Mouse (Mus musculus): ENCODE results near the gene Egln2. TPM values are rescaled to one million over a fixed set of nuclear protein-coding genes. Genes with fewer than 3 reads are reported as not detected.

Egln2 gene
- 80.6 and 86.7 TPM in 2 replicates for polyA plus RNA-seq (2012; rRNA removed)

DNA sequence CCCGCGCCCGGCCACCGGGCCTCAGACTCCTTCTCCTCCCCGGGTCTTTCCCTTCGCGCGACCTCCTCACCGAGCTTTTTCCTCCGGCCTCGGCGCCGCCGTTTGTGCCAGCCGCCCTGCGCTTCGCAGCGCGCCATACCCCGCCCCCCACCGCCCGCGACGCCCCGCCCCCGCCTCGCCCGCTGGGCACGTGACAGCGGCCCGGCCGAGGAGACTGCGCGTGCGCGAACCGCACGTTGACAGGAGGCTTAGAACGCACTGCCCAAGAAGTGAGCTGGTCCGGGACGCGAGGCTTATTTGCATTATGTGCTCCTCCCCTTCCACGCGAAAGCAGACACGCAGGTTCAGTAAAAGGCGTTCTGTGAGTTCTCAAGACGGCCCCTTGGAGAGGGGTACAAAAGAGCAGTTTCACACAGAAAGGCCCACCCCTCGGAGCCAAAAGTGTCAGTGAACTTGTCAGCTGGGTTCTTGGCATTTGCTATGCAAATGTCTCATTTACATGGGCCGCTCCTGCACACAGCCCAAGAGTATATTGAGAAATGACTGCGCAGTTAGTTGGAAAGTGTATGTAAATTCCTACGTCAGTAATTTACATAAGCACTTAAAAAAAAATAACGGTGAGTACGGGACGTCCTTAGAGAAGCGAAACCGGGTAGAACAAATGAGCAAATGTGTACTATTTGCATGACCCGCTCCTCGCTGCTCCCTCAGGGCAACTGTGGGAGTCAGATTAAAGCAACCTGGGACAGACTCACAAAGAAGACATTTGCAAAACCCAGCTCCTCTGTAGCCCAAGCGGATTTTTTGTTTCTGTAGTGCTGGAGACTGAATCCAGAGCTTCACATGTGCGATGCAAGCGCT, at the start of gene Egln2:
Gene Egln2, minus strand, starts transcription at position 189 of the 861 bp plus-strand sequence.
- 2% methylated on average over 61 of the region's 61 CpGs for WGBS
- peak; percentile 83 for DNase-seq (ENCODE audit: low read depth, low spot score)

DNA sequence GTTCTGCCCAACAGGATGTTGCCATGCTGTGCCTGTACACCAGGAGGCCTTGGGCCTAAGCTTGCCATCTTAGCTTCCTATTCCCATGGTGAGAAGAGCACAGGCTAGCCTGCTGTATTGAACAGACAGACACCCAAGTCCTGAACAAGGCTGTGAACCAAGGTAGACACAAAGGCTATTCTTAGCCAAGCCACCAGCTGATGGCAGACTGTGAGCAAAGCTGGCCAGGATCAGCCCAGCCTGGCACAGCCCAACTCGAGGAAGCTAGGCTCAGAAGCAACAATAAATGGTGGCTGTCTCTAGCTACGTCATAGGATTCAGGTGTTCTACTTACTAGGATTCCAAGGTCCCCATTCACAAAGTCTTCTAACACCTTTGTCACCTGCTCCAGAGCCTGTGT, 46.0 kb upstream of the Egln2 start:
- DNase-seq (ENCODE audit: low read depth, low spot score) = no peak
- 80% methylated on average over 2 of the region's 2 CpGs for WGBS

DNA sequence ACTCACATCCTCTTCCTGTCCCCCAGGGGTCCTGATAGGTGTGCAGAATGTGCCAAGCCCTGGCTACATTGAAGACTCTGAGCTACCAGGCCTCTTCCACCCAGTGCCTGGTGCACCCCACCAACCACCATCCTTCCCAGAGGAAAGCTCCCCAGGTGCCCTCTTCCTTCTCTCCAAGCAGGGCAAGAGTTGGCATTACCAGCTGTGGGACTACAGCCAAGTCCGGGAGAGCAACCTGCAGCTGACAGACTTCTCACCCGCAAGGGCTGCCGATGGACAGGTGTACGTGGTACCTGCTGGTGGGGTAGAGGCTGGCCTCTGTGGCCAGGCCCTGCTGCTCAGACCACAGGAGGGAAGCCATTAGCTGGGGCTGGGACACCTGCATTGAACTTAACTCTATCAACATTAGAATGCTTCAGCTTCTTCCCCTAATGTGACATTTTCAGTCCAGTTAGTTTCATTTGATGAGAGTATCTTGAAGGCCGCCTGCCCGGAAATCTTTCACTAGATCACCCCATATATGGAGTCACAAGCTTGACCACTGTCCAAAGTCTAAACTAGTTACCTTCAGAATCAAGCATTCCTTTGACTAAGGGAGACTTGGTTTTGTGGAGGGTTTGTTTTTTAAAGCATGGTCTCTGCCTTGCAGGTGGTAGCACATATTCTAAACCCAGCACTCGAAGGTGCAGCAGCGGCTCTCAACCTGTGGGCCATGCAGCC, 37.3 kb upstream of the Egln2 start:
- WGBS = 88% methylated on average over 8 of the region's 8 CpGs
- no peak for DNase-seq (ENCODE audit: low read depth, low spot score)

DNA sequence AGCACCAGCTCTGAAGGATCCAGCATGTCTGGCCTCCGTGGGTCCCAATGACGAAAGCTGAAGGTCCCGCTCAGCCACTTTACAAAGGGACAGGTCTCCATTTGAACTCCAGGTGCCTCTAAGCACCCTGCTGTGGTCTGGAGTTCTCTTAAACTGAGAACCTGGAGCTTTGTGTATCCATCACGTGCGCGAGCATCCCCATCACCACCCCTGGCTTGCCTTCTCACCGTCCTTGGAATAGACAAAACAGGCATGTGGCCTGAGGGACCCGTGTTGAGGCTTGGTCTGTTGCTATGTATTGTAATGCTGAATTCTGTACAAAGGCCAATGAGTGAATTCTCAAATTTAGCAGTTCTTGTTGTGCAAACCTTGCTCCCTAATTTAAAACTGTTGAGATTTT, 32.2 kb upstream of the Egln2 start:
- WGBS = 92% methylated on average over 8 of the region's 8 CpGs
- no peak for DNase-seq (ENCODE audit: low read depth, low spot score)

DNA sequence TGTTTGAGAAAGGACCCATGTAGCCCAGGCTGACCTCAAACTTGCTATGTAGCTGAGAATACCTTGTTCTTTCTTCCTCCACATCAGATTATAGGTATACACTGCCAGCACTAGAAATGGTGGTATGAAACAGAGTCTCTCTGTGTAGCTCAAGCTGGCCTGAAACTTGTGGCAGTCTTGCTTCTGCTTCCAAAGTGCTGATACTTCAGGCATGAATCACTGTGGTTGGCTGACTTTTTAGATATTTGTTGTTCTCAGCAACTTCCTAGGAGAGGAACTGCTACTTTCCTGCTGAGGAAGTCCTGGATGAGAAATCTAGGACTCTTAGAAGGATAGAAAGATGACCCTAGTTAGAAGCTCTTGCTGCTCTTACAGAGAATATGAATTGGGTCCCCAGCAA, 31.8 kb upstream of the Egln2 start:
- no peak for DNase-seq (ENCODE audit: low read depth, low spot score)

DNA sequence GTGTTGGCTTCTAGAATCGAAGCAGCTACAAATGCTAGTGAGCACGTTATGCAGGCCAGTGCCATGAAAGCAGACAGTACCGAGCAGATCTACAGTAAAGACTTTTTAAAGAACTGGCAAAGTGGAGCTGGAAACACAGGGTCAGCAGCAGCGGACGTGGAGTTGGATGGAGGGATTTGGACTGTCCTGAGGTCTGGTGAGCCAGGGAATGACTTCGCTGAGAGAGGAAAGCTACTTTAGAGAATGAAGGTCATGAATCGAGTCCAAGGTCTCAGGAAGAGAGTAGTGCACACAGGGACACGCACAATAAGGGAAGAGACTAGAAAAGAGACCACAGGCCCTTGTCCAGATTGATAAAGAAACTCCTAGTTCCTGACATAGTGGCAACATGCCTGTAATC, 31.0 kb upstream of the Egln2 start:
- DNase-seq (ENCODE audit: low read depth, low spot score) = no peak
- WGBS = 87% methylated on average over 8 of the region's 8 CpGs

DNA sequence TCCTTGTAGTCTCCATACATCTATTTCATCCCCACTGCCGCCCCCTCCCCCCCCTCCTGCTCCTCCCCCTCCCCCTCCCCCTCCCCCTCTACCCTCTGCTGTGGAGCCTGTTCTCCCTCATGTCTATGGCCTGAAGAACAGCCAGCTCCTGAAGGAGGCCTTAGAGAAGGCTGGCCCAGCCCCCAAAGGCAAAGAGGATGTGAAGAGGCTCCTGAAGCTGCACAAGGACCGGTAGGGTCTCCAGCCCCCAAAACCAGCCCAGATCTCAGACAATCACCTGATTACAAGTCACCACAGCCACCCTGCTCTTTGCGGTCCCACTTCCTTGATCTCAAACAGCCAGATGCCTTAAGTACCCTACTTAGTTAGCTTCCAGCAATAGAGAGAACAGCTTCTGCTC, 30.5 kb upstream of the Egln2 start:
- WGBS = 85% methylated on average over 3 of the region's 3 CpGs
- DNase-seq (ENCODE audit: low read depth, low spot score) = no peak

DNA sequence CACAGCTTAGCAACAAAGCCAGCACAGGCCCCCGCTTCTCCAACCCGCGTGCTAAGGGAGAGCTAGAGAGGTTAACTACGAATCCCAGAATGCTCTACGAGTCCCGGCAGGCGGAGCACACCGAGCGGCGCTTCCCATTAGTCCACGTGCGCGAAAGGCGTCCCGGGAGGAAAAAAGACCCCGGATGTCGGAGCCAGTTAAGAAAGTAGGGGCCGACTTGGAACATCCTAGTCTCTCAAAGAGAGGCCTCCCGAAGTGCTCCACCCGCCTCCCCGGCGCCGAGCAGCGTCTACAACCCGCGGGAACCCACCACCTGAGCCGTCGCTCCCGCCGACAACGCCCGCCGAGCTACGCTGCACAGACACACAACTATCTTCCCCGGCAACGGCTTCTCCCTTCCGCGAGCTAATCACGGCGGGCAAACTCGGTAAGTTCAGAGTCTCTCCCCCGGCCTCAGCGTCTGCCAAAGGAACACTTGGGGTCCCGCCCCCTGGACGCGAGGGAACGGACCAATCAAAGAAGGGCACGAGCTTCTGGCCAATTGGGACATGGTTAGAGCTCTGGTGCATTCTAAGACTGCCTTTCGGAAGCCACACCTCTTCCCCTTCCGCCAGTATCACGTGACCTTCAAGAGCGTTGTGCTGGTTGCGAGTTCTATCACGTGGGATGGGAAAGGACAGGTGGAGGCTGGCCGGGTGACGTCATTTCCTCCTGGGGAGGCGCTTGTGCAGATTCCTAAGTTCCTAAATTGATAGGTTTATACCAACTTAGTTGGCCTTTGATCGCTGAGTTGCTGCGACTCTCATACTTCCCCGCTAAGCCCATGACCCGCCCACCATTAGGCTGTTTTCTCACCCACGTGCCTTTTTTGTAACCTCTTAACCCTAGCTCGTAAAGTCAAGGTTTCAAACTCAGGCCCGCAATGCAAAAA, 29.3 kb upstream of the Egln2 start, which contains the start of the genes BC024978 and Snrpa:
Gene BC024978, plus strand, starts transcription at position 101 of the 931 bp plus-strand sequence.
Gene Snrpa, minus strand, starts transcription at position 591 of the 931 bp plus-strand sequence.
- peak; percentile 100 for DNase-seq (ENCODE audit: low read depth, low spot score)
- under 1% methylated on average over 64 of the region's 64 CpGs for WGBS

DNA sequence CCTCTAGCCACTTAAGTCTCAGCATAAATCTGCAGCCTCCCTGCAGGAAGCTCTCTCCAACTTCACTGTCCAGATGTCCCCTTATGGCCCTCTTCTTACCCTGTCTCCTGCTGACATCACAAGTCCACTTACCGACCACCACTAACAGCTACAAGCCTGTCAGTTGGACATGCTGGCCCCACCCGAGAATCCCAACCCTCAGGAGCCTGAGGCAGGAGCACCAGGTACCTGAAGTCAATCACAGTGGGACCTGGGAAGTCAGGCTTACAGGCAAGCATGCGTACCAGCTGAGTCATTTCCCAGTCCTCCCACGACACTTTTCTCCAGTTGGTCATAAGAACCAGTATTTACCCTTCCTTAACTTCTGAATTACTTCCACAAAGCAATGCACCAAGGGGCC, 27.1 kb upstream of the Egln2 start:
- WGBS = 59% methylated on average over 4 of the region's 4 CpGs
- no peak for DNase-seq (ENCODE audit: low read depth, low spot score)

DNA sequence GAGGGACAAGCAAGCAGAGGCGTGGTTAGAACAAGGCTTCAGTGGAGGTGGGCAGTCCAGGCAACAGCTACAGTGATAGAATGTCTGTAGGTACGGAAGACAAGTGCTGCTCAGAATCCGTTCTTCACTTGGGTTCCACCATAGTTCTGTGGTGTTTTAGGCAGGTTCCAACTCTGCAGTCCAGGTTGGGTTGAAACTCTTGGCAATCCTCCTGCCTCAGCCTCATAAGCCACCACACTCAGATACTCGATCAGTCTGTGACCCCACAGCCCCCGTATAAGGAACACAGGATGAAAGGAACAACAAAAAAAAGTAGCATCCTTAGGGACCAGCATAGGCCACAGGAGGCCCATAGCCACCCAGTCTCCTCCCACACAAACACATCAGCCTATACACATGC, 25.8 kb upstream of the Egln2 start:
- no peak for DNase-seq (ENCODE audit: low read depth, low spot score)
- 93% methylated on average over 5 of the region's 5 CpGs for WGBS

DNA sequence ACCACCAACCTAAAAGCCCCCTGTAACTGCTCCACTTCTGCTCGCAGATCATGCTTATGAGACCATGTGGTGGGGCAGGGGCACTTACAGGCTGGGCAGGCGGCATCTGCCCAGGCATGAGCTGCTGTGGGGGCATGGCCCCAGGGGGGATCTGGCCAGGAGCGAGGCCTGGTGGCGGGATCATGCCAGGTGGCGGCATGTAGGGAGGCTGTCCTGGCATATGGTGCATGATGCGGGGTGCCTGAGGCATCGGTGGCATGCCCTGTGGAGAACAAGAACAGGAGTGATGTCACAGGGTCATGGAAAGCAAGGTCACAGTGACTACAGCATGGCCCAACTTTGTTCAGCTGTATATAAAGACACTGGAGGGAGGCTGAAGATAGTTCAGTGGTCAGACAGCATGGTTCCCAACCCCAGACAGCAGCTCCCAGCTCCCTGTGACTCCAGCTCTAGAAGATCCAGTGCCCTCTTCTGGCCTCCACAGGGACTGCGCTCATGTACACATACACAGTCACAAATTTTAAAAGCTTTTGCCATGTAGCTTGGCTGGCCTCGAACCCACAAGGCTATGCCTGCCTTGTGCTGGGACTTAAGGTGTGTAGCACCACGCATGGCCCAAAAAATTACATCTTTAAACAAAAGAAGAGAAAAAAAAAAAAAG, 22.8 kb upstream of the Egln2 start:
- WGBS = 97% methylated on average over 10 of the region's 10 CpGs
- no peak for DNase-seq (ENCODE audit: low read depth, low spot score)

DNA sequence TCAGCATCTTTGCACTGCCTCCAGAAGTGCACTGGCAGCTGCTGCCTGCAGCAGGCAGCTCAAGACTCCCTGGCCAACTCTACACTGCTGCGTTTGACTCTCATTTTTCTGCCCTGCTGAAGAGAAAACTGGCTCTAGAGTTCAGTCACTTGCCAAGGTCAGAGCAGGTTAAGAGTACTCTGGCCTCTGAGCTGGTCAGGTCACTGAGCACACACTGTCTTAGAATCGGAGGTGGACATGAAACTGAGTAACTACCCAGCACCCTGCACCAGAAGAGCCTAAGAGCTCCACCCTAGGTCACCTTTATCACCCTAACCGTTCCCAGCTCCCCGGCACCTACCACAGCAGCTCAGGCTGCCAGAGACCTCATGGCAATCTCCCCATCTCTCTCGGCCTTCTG, 19.4 kb upstream of the Egln2 start:
- no peak for DNase-seq (ENCODE audit: low read depth, low spot score)
- WGBS = 85% methylated on average over 5 of the region's 5 CpGs

DNA sequence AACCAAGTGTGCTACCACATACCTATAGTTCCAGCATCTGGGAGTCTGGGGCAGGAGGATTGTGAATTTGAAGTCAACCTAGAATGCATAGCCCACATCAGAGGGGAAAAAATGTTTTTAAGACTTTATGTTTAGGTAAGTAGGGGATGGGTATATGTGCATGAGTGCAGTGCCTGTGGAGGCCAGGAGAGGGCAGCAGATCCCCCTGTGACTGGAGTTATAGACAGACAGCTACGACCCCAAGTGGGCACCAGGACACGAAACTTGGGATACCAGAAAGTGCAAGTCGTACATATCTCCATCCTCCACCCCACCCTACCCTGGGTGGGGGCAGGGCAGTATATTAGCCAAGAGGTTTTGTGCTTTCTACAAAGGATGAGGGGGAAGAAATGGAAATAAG, 18.4 kb upstream of the Egln2 start:
- DNase-seq (ENCODE audit: low read depth, low spot score) = no peak
- 69% methylated on average over 3 of the region's 3 CpGs for WGBS

DNA sequence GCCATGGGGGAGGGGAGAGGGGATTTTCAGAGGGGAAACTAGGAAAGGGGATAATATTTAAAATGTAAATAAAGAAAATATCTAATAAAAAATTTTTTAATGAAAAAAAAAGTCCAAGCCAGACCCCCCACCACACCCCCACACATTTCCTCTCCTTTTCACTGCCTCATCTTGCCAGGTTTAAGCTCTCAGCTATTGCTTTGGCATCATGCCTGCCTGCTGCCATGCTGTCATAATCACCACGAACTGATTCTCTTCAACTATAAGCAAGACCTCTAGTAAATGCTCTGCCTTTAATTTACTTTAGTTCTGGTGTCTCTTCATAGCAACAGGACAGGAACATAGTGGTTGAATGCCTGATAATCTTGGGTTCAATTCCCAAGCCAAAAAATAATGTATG, 15.9 kb upstream of the Egln2 start:
- 29% methylated on average over 1 of the region's 1 CpGs for WGBS
- DNase-seq (ENCODE audit: low read depth, low spot score) = no peak

DNA sequence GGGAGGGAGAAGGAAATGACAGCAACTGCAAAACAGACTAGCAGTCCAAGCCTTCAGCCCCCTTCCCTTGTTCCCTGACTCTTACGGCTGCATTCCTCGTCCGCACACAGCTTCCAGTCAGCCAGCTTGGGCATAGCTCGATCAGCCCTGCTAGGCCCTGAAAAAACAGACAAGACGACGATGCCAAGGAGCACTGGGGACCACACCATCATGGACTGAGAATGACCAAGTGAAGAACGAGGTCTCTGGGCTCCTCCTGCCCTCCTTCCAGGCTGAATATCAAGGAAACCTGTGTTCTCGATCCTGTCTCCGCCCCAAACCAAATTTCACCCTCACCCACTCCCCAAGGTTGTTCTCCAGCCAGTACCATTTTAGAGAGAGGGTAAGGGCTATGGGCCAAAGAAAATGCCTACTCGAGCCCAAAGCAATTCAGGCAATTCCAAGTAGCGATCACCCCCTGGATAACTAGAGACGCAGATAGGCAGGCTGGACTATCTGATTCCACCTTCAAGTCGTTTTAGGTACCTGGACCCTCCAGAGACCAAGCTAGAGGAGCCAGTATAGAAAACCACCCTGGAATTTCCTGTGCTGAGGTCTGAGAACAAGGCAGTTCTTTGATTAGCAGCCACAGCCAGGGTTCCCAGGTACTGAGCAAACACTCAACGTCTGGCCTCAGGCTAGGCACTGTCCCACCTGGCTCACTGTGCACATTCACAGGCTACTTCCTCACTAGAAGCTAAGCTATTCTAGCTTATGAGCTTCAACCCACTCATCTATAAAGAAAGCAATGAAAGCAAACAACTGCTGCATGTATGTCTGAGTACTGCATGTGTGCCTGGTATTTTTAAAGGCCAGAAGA, 14.5 kb upstream of the Egln2 start, which contains the start of the genes Gm21983 and Mia:
Gene Gm21983, minus strand, starts transcription at position 250 of the 859 bp plus-strand sequence.
Gene Mia, minus strand, starts transcription at position 321 of the 859 bp plus-strand sequence.
- DNase-seq (ENCODE audit: low read depth, low spot score) = no peak
- 41% methylated on average over 14 of the region's 14 CpGs for WGBS

DNA sequence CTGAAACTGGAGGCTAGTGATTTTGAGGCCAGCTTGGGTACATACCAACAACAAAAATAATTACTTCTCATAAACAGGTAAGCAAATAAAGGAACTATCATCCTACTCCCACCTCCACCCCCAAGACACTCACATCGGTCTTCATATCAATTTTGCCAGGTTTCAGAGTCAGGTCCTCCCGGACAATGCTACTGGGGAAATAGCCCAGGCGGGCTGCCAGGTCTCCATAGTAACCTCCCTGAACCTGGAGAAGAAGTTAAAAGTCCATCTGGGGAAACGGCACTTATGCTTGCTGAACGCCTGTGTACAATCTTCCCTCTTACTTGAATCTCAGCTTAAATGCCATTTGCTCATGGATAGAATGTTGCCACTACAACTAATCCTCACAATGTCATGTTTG, 13.4 kb upstream of the Egln2 start:
- WGBS = 20% methylated on average over 5 of the region's 5 CpGs
- no peak for DNase-seq (ENCODE audit: low read depth, low spot score)

DNA sequence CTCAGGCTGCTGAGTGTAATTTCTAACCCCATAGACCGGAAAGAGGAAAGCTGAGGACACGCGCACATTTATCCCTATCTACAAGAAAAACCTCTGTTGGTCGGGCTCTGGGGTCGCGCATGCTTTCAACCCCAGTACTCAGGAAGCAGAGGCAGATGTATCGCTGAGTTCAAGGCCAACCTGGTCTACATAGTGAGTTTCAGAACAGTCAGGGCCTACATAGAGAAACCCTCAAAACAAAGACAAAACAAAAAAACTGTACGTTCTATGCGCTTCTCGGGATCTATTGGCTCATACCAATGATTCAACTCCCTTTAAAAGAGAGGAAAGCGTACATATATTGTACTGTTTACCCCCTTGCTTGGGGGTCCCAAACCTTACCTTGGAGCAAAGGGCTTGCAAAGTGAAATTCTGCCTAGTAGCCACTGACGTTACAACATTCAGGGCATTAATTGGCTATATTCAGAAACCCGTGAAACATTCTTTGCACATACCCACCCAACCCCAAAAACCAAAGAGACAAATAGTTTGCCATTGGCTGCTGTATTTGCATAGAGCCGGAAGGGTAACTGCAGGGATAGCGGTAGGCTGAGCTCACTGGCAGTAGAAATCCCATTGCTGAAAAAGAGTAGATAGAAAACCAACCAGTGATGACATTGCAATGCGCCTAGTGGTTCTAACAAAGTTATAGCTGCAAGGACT, 12.8 kb upstream of the Egln2 start:
- no peak for DNase-seq (ENCODE audit: low read depth, low spot score)
- 31% methylated on average over 16 of the region's 16 CpGs for WGBS
